Mouse (Mus musculus) retina, postnatal 7 days (tissue): Measurements from ENCODE around the gene Krtap5-2.
"Not testable (repeated sequence)": the region's sequence is repeated elsewhere in the genome, so short reads cannot be mapped to it uniquely, and the experiment has no call there.

Source experiments
- DNase-seq: peaks from one replicate; pipeline ENCODE4 v3.0.0-alpha.2; 2012; ENCODE audit warnings: low read depth, low spot score

The Krtap5-2 gene

GRCm38 (mm10) chr7:142175905-142176304 lies at the start of gene Krtap5-2:
Gene Krtap5-2 (minus strand): TSS chr7:142176005.
- not testable (repeated sequence) for DNase-seq

GRCm38 (mm10) chr7:142224518-142224917 lies 48.7 kb upstream of the Krtap5-2 start:
- DNase-seq: no peak

GRCm38 (mm10) chr7:142212136-142212535 lies 36.3 kb upstream of the Krtap5-2 start:
- not testable (repeated sequence) for DNase-seq

DNA sequence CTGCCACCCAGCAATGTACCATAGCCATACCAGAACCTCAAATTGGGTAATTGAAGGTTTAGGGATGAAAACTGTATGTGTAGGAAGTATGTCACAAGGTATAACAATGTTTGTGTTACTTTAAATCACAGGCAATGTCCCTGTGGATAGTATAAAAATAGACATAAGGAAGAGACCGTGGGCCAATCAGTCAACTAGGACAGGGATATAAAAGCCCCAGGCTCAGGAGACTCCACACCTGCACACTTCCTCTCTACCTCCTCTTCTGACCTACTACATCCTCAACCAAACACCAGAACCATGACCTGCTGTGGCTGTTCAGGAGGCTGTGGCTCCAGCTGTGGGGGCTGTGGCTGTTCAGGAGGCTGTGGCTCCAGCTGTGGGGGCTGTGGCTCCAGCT lies 35.8 kb upstream of the Krtap5-2 start, which contains the start of gene Gm7579:
Gene Gm7579 (plus strand): TSS at position 301 of the 400 bp plus-strand sequence.
- no peak for DNase-seq

GRCm38 (mm10) chr7:142206891-142207290 lies 31.1 kb upstream of the Krtap5-2 start:
- not testable (repeated sequence) for DNase-seq

DNA sequence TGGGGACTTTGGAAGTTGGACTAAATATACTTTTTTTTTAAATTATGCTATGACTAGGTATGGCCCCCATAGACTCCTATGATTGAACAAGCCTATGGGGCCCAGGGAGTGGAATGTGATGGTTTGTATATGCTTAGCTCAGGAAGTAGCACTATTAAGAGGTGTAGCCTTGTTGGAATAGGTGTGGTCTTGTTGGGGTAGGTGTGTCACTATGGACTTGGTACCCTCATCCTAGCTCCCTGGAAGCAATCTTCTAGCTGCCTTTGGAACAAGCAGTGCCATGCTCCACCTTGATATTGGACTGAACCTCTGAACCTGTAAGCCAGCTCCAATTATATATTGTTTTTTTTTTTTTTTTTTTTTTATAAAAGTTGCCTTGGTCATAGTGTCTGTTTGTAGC lies 29.7 kb upstream of the Krtap5-2 start:
- DNase-seq: no peak

GRCm38 (mm10) chr7:142201064-142201463 lies 25.3 kb upstream of the Krtap5-2 start, which contains the start of gene Krtap5-3:
Gene Krtap5-3 (plus strand): TSS chr7:142201364.
- DNase-seq: no peak

DNA sequence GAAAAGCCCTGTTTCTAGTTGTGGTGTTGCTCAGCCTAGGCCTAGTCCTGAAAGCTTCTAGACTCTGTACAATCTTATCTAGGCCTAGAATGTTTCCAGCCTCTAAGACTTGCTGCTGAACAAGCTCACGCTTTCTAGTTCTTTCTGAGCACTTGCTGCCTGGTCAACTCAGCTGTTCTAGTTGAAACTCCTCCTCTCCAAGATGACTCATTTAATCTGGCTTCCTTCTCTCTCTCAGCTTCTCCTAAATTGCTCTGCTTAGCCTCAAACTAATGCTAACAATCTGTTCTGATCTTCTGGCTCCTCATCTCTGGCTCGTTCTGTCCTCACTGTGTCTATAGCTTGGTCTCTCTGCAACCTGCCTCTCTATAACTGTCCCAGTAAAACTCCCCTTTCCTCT lies 22.9 kb upstream of the Krtap5-2 start:
- DNase-seq: no peak

DNA sequence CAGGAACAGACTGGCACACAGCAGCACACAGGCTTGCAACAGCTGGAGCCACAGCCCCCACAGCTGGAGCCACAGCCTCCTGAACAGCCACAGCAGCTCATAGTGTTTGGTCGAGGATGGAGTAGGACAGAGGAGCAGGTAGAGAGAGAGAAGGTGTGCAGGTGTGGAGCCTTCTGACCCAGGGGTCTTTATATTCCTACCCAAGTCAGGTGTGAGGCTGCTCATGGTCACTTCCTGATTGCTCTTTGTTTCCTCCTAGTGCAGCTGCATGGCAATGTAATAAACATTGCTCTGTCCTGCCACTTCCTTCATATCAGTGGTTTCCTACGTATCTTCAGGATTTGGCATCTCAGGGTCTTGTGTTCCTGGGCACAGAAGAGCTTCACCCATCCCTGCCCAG lies 14.5 kb upstream of the Krtap5-2 start, which contains the start of gene Gm10153:
Gene Gm10153 (minus strand): TSS at position 101 of the 400 bp plus-strand sequence.
- DNase-seq: no peak

GRCm38 (mm10) chr7:142188156-142188555 lies 12.4 kb upstream of the Krtap5-2 start:
- no peak for DNase-seq

DNA sequence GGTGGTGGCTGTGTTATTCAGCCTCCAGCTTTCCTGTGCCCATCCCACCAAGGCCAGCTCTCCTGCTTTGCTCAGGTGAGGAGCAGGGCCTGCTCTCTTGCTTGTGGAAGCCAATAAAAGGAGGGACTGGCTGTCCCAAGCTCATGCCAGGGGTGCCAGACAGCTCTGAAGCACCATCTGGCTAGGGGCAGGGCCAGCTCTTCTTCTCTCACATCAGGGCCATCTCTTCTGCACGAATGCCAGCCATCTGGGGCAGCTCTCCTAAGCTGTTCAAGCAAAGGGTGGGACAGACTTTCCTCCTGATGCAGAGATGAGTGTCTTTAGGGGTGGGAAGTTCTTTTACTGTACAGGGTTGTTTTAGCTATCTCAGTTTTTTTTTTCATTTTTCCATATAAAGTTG lies 5.2 kb upstream of the Krtap5-2 start:
- DNase-seq: no peak

DNA sequence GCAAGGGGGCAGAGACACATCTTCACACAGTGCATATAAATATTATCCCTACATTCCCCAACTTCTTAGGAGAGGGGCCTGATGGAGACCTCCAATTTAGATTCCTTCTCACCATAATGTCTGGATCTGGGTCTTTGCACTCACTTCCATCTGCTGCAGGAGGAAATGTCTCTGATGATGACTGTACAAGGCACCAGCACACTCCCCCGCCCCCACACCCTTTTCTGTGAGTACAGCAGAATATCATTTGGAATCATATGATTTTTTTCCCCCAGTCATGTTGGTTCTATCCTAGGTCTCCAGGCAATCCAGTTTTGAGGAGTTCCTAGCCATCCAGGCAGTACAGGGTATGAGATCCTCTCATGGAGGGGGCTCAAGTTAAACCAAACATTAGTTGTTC lies 2.9 kb upstream of the Krtap5-2 start:
- DNase-seq: no peak

DNA sequence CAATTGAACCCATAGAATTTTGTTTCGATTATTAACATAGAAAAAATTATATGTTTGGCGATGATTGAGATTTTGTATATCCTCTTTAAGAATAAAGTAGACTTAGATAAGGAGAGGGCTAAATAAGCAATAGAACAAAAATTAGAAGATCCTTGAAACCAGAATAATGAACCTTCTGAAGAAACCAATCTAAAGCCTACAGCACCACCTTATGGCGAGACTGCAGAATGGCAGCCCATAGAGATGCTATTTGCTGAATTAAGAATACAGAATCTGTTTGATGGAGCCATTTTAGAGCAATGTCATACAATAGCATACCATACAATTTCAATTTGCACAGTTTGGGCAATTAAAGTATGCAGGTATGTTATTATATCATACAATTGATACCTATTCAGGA lies 6.0 kb downstream of the Krtap5-2 start:
- peak; percentile 11 for DNase-seq

DNA sequence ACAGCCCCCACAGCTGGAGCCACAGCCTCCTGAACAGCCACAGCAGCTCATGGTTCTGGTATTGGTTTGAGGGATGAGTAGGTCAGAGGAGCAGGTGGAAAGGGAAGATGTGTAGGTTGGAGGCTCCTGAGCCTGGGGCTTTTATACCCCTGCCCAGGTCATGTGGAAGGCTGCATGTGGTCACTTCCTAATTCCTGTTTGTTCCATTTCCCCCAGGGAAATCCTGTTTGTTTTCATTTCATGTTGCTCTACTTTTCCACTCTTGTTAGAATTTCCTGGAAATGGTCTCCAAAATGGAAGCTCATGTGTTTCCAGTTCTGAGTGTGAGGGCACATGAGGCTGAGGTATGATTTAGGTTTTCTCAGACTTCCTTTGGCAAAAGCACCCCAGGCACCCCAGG lies 10.2 kb downstream of the Krtap5-2 start, which contains the start of gene Gm4553:
Gene Gm4553 (minus strand): TSS at position 101 of the 400 bp plus-strand sequence.
- not testable (repeated sequence) for DNase-seq

DNA sequence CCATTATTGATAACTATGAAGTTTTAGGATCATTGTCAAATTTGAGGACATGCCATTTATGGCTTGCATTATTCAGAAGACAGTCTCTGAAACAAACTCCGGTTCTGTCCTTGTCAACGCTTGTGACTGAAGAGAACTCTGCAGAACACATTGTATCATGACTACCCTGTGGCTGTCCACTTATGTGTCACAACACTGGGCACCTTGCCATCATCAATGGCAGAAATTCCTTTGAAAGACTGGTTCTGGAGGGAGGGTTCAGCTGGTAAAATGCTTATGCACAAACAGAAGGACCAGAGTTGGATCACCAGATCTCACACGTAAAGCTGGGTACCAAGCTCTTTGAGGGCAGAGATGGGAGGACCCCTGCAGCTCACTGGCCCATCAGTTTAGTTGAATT lies 16.4 kb downstream of the Krtap5-2 start:
- no peak for DNase-seq

GRCm38 (mm10) chr7:142157013-142157412 lies 18.8 kb downstream of the Krtap5-2 start, which contains the start of gene Gm29735:
Gene Gm29735 (minus strand): TSS chr7:142157113.
- not testable (repeated sequence) for DNase-seq

- no peak for DNase-seq
These were observed 20.5 kb downstream of the Krtap5-2 start for GRCm38 (mm10) chr7:142155308-142155707.

- DNase-seq: no peak
These were observed 23.6 kb downstream of the Krtap5-2 start for GRCm38 (mm10) chr7:142152191-142152590.

- DNase-seq: no peak
These were observed 27.2 kb downstream of the Krtap5-2 start for GRCm38 (mm10) chr7:142148633-142149032.

DNA sequence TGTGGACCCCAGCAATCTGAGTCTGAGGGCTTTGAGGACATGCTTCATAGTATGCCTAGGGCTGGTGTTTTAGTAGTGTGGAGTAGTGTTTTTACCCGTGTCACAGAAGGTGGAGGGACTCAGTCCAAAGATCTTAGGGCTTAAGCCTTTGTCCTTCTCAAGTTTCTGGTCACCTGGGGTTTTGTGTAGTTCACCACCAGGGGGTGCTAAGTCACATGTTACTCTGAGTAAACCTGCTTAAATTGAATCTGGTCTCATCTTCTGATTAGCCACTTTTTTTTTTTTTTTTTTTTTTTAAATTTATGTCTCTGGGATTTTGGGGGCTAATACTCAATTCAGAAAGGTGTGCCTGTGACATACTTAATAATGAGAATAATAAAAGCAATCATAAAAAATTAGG lies 29.8 kb downstream of the Krtap5-2 start:
- DNase-seq: peak; percentile 41

GRCm38 (mm10) chr7:142145413-142145940 lies 30.3 kb downstream of the Krtap5-2 start:
- DNase-seq: no peak

- no peak for DNase-seq
These were observed 31.3 kb downstream of the Krtap5-2 start, which contains the start of gene Gm45337 for GRCm38 (mm10) chr7:142144507-142144906. Gene Gm45337 (minus strand): TSS chr7:142144607.

DNA sequence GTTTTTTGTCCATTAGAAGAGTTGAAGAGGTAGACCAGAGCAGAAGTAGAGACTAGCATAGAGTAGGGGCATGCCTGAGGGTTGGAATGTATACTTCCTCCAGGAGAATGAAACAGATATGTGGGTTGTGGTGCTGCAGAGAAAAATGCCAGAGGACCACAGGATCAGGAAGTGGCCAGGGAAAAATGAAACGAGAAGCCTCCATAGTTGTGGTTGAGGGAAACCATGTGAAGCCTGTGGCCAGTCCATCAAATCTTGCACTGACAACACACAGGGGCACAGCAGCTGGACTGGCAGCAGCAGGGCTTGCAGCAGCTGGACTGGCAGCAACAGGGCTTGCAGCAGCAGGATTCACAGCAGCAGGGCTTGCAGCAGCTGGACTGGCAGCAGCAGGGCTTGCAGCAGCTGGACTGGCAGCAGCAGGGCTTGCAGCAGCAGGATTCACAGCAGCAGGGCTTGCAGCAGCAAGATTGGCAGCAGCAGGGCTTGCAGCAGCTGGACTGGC lies 32.2 kb downstream of the Krtap5-2 start:
- not testable (repeated sequence) for DNase-seq
